Mouse (Mus musculus) cerebellum, adult (tissue): ENCODE data around the gene Rad51b.

Experiments used
- ATAC-seq: cut with Nextera tagmentation; 2 replicates; pipeline ENCODE4 v1.9.2; 2017; ENCODE audit warnings: mild to moderate bottlenecking, moderate library complexity, mixed read lengths; ENCODE audit not compliant: insufficient number of reproducible peaks, low FRiP score, low TSS enrichment

Rad51b gene

GRCm38 (mm10) chr12:79744131-79744530 is 447.0 kb downstream of the Rad51b start:
- ATAC-seq: no peak

GRCm38 (mm10) chr12:79745225-79745624 is 448.1 kb downstream of the Rad51b start:
- no peak for ATAC-seq

- ATAC-seq: no peak
Observed at GRCm38 (mm10) chr12:79745845-79746510, 448.9 kb downstream of the Rad51b start.

DNA sequence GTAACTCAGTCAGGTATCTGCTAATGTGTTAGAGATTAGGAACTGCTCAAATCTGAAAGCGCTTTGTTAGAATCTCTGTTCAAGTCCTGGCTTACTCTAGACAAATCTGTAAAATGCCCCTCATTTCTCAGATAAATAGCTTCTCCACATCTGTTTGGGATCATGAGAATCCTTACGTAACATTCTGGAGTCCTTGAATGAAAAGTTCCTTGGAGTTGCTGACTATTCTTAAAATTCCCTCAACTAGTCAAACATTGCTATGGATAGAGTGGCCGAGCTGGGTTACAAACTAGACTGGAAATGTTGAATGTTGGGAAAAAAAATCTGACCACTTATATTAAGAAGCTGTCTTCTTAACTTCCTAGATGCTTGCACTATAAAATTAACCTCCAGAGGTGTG is 450.5 kb downstream of the Rad51b start:
- ATAC-seq: no peak

DNA sequence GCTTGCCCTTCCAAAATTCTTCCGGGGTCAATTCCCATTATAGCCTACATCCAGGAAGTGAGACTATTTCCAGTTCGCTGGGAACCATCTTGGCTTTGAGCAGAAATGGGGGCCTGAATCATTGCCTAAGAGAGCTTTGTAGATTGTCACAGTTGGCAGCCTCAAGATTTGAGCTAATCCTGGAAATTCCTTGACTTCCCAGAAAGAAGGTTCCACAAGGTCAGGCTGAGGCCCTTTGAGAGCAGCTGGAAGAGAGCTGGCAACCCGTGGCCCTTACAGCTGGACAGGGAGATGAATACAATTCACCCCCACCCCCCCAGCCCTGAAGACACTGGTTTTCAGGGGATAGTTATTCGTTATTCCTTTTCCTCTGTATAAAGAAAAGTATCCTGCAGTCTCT is 451.8 kb downstream of the Rad51b start:
- no peak for ATAC-seq

DNA sequence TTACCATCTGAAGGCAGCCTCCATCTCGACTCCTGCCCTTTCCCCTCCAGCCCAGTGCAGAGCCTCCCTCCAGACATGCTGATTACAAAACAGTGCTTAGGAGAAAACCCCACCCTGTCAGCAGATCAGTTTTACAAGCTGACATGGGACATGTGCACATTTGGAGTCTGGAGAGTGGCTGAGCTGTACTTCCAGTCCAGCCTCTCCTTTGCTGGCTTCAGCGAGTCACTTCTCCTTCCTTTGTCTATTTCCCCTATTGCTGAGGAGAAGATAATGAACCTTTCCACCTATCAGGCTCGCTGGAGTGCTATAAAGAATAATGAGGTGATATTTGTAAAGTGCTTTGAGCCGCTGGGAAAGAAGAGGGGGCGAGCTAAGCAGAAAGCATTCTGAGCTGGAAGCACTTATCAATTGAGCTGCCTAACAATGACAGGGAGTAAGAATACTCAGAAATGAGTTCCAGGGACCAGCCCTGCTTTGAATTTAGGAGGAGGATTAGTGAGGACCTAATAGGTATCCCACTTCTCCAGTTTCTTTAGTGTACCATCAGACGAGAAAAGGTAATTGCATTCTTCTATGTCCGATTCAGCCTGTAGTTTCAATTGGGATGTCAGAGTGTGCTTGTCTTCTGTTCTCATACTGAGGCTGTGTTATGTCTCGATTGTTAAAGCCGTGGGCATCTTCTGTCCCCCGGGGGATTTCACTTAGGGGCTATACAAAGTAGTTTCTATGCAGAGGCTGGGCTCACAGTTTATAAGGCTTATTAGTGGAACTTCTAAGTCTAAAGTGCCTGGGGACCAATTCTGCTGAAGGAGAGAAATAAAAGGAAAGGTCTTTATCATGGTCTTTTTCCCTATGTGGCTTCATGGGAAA is 453.4 kb downstream of the Rad51b start:
- ATAC-seq: no peak

DNA sequence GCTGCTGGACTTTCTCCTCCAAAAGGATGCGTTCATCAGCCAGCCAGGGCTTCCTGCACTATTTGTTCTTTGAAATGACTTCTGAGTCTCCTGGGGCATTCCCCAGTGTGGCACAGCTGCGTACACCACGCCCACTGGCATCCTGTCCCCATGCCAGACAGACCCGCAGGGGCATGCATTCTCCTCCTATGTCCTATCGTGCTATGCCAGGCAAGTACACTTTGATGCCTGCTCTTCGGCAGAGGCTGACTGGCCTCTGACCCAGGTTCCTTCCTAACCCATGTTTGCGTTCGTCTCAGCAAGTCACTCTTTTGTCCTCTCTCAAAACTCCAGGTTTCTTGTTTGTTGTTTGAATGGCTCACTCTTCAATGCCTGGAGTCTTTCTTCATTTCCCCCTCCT is 454.7 kb downstream of the Rad51b start:
- no peak for ATAC-seq

GRCm38 (mm10) chr12:79752189-79752588 is 455.1 kb downstream of the Rad51b start:
- no peak for ATAC-seq

GRCm38 (mm10) chr12:79755617-79756016 is 458.5 kb downstream of the Rad51b start:
- no peak for ATAC-seq

DNA sequence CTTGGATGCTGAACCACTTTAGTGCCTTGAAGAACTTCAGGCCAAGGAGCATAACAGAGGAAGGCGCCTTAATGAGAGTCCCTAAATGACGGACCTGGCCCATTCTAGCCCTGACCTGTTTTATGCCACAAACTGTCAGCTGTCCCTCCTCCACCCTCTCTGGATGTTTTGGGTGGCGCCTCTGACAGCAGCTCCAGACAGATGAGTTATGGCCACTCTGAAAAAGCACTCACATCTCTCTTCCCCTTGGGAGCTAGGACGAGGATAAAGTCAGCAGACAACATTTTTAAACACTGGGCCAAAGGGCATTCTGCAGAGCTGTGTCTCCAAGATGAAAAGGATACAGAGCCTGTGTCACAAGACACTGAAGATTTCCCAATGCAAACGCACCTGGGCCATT is 459.3 kb downstream of the Rad51b start:
- ATAC-seq: no peak

DNA sequence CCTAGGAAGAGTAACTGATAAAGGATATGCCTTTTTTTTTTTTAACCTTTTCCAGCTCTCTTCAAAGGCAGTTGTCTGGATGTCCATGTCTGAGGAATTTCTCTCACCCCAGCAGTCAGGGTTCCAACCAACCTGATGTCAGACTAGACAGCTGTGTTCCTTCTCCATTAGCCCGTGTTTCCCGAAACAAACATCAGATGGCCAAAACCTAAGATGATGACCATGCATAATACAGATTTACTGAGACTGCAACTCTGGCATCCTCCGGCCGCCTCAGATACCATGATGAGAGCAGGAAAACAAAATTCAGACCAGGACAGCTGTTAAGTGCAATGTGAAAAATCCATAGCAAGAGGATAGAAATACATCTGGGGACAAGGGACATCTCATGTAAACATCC is 460.7 kb downstream of the Rad51b start:
- no peak for ATAC-seq

DNA sequence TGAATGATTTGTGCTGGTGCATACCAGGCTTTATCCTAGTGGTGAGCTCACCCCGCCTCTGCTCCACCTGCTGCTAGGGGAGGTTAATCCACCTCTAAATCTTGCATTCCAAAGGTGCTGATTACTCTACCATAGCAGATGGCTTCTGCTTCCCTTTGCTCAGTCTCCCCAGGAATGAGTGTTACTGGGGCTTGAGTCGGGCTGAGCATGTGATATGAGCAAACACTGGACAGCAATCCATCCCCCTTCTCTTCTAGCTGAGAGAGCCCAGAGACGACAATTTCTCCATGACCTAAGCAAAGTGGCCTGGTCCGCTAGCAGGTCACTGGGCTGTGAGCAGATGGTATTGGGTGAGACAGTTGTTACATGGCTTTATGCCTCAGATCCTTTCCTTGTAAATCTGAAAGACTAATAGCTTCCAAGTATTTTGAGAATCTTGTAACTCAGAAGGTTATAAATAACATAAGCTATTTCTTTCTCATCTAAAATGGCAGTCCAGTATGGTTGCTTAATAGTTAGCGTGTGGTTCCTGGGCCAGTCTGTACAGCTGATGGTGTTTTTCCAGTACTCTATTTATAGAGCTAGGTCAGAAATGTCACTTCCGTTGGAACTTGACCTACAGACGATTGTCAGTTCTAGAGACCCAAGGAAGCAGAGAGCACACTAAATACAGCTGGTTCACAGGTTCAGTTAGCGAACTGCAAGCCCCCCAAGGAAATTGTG is 462.3 kb downstream of the Rad51b start:
- ATAC-seq: no peak

GRCm38 (mm10) chr12:79761217-79761616 is 464.1 kb downstream of the Rad51b start:
- no peak for ATAC-seq

- no peak for ATAC-seq
Observed at GRCm38 (mm10) chr12:79762087-79762486, 465.0 kb downstream of the Rad51b start.

DNA sequence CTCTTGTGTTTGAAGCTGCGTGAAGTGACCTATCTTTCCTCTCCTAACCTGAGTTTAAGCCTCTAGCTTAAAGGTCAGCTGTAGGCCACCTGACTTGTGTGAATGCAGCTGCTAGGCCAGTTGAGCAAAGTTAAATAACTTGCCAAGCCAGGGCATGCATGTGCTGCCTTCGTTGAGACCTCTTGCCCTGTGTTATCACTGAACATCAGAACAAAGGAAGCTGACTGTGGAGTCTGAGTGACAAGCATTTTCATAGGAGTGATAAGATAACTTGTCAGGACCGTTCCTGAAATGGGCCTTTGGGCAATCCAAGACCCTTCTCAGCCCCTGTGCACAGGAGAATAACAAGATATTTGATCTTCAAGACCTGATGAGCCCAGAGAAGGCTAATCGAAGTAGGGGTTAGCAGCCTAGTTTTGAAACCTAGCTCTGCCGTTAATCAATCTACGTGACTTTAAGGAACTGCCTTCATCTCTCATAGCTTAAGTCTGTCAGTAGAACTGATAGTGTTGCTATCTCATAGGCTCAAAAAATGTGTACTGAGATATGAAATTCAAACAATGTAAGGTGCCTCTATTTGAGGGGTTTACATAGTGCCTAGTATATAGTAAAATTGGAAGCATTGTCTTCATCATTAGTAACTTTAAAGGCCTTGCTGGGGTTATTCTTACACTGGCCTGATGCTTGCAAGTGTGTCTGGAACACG is 465.6 kb downstream of the Rad51b start:
- ATAC-seq: no peak

DNA sequence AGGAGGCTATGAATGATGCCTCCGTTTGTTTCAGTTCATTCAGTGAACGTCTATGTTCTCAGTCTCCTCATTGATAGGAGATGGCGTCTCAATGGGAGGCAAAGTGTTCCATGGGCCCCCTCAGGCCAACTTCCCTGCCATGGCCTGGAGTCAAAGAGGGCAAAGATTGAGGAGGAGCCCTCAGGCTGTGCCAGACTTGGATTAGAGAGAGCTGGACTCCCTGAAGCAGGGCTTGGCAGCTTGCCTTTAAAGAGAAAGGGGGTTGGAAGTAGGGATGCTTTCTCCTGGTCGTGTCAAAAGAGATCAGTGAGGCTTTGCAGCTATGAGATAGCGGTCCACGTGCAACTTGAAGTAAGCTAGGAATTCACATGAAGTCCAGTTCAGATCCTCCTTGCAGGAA is 469.0 kb downstream of the Rad51b start:
- ATAC-seq: no peak

DNA sequence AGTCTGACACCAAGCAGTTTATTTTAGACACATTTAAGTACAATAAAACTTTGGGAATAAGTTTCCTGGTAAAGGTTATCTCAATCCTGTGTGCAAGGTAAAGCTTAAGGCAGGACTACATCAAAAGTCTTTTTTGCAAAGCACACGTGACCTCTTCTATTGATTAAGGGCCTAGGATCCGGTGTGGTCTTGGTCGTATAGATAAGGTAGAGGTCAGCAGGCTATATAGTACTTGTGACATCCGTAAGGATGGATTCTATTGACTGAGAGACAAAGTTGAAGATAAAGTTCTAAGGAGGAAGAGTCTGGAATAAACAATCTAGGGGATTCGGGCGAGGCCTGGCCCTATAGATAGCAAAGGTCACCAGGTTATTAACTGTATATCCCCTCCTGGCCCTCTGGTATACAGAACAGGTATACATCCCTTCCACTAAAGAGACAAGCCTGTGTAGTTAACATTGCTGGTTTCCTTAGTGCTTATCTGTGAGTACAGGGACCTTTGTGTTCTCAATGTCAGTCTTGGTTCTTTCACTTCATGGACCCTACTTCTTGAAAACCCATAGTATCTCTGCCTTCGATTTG is 471.8 kb downstream of the Rad51b start:
- no peak for ATAC-seq

DNA sequence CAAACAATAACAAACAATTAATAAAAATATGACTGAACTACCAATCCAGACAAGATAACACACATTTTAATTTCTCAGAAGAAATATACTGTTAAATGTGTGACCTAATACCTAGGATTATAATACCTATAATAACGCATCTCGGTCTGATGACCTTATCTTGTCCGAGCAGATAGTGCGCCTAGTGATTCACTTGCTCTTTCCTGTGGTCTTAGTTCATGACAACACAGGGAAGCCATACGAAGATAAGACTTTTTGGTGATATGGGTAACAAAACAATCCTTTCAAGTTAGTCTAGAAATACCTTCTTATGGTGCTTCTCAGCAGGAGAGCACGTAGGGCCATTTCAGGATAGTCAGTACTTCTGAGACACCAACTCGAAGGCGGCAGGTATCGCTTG is 472.7 kb downstream of the Rad51b start:
- no peak for ATAC-seq

GRCm38 (mm10) chr12:79771194-79771593 is 474.1 kb downstream of the Rad51b start:
- ATAC-seq: no peak

GRCm38 (mm10) chr12:79771741-79772140 is 474.7 kb downstream of the Rad51b start:
- ATAC-seq: no peak
